Mouse (Mus musculus): ENCODE data around the gene Ifnlr1. TPM values are rescaled to one million over a fixed set of nuclear protein-coding genes. Genes with fewer than 3 reads are reported as not detected.
"Not testable (repeated sequence)": the region's sequence is repeated elsewhere in the genome, so short reads cannot be mapped to it uniquely, and the experiment has no call there.

Ifnlr1 gene
- polyA plus RNA-seq (2015; fragmentation: Nextera tagmentation; extraction: Ambion mirVana) = 0.22 and 0.30 TPM in 2 replicates

DNA sequence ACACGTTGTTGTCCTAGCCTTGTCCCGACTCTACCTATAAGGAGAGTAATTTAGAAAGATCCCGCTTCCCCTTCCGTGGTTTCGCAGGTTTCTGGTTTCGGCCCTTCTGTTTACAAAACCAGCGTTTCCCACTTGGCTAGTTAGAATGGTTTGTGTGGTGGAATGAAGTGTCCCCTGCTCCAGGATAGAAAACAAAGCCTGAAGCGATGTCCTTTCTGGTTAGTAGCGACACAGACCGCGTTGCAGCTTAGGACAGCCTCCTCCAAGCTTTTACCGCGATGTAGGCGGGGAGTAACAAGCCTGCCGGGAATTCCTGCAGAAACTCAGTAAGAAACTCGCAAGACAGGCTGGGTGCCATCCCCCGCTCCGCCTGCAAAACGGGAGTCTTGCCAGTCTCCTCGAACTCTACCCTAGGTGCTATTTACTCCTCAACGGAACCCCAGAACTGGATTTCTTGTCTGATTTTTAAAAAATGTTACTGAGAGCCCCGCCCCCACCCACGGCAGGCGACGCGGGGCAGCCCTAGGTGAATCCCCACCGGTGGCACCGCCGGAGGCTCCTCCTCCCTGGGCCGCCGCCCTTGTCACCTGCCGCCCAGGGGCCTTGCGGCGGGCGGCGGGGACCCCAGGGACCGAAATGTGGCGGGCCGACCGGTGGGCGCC lies at the start of gene Ifnlr1:
Gene Ifnlr1, plus strand, starts transcription at position 382 of the 662 bp plus-strand sequence.
- no peaks in the 10 kb centered on the region for H3K36me3 ChIP-seq (replicated peaks; ENCODE audit: insufficient read depth, low read length)
- peak within 1 kb of the TSS; percentile 25; the same call in 1 of the 2 replicates for H3K27ac ChIP-seq (ENCODE audit: low read depth)
- peak; percentile 51 for DNase-seq
- peaks cover 54% of the 10 kb centered on the region for H3K27me3 ChIP-seq (ENCODE audit: insufficient read depth, low read length)
- TF ChIP-seq EP300 (IDR thresholded peaks at IDR 0.05; ENCODE audit: low read depth) = no peak
- TF ChIP-seq CTCF (IDR thresholded peaks at IDR 0.05; ENCODE audit: low read depth) = no peak
- peaks cover 6% of the 10 kb centered on the region; the same call in 1 of the 2 replicates for H3K4me1 ChIP-seq (ENCODE audit: insufficient read depth)
- WGBS (ENCODE audit: insufficient replicate concordance) = under 1% methylated on average over 37 of the region's 41 CpGs
- no peaks in the 10 kb centered on the region for H3K9me3 ChIP-seq (ENCODE audit: low read length)
- peak within 1 kb of the TSS; percentile 85 for H3K4me2 ChIP-seq (ENCODE audit: low read depth, low read length)
- H3K4me3 ChIP-seq (ENCODE audit: low read depth, low read length) = peak within 1 kb of the TSS; percentile 65
- peak; percentile 73 for ATAC-seq
- H3K9ac ChIP-seq (replicated peaks) = peak within 1 kb of the TSS; percentile 66

DNA sequence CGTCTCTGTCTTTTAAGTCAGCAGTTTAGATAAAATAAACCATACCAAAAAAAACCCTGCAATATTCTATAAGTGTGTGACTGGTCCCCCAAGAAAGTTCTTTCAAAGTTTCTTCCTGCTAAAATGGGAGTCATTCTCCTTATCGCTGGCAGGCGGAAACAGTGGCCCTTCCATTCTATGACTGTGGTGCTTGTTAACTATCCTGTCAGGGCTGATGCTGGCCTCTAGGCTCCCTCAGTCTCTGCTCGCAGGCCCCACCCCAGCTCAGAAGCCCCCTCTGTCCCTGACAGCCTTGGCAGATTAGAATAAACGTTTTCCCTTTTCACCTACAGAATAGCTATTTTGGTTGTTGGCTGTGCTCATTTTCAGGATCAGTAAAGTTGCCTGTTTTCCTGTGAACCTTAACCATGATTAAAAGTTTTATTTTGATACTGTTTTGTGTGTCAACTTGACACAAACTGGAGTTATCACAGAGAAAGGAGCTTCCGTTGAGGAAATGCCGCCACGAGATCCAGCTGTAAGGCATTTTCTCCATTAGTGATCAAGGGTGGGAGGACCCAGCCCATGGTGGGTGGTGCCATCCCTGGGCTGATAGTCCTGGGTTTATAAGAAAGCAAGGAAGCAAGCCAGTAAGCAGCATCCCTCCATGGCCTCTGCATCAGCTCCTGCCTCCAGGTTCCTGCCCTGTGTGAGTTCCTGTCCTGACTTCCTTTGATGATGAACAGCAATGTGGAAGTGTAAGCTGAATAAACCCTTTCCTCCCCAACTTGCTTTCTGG lies 44.6 kb upstream of the Ifnlr1 start:
- WGBS (ENCODE audit: insufficient replicate concordance) = 71% methylated on average over 8 of the region's 8 CpGs
- DNase-seq; H3K9ac ChIP-seq (replicated peaks); H3K27ac ChIP-seq (ENCODE audit: low read depth); H3K9me3 ChIP-seq (ENCODE audit: low read length); H3K4me3 ChIP-seq (ENCODE audit: low read depth, low read length); H3K4me1 ChIP-seq (ENCODE audit: insufficient read depth); H3K36me3 ChIP-seq (replicated peaks; ENCODE audit: insufficient read depth, low read length); ATAC-seq; H3K27me3 ChIP-seq (ENCODE audit: insufficient read depth, low read length); H3K4me2 ChIP-seq (ENCODE audit: low read depth, low read length): not testable (repeated sequence)

DNA sequence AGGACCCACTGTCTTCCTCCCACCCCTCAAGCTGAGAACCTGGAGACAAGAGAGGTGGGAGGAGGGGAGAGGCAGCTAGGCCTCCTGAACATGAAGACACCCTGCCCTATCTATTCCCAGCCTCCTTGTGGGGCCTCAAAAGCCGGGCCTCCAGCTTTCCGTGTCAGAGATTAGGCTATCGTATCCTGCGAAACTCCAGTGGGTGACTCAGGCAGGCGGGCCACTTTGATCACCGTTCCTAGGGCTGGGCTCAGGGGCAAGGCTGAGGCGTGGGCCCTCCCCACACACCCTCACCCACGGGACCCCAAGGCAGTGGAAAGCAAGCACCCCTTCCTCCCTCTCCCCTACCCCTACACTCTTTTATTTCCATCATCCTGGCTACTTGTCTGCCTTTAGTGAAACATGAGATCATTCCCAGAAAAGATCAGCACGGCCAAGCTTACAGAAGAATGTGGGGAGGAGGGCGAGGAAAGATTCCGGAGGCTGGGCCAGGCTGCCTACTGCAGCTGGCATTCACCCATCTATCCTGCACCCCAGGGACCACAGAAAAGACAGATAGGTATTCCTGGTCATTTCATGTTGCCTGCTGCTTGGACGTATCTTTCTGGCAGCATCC lies 41.0 kb upstream of the Ifnlr1 start:
- ATAC-seq = no peak
- WGBS (ENCODE audit: insufficient replicate concordance) = 54% methylated on average over 12 of the region's 12 CpGs
- Histone ChIP-seq H3K9ac (replicated peaks) (no peak overlapping the region), H3K27ac (ENCODE audit: low read depth) (no peak overlapping the region), H3K4me1 (ENCODE audit: insufficient read depth) (no peaks in the 10 kb centered on the region), H3K4me2 (ENCODE audit: low read depth, low read length) (no peak overlapping the region), H3K27me3 (ENCODE audit: insufficient read depth, low read length) (no peaks in the 10 kb centered on the region), H3K4me3 (ENCODE audit: low read depth, low read length) (no peak overlapping the region), H3K36me3 (replicated peaks; ENCODE audit: insufficient read depth, low read length) (no peaks in the 10 kb centered on the region), H3K9me3 (ENCODE audit: low read length) (no peaks in the 10 kb centered on the region)
- TF ChIP-seq CTCF (IDR thresholded peaks at IDR 0.05; ENCODE audit: low read depth) = no peak
- no peak for DNase-seq

DNA sequence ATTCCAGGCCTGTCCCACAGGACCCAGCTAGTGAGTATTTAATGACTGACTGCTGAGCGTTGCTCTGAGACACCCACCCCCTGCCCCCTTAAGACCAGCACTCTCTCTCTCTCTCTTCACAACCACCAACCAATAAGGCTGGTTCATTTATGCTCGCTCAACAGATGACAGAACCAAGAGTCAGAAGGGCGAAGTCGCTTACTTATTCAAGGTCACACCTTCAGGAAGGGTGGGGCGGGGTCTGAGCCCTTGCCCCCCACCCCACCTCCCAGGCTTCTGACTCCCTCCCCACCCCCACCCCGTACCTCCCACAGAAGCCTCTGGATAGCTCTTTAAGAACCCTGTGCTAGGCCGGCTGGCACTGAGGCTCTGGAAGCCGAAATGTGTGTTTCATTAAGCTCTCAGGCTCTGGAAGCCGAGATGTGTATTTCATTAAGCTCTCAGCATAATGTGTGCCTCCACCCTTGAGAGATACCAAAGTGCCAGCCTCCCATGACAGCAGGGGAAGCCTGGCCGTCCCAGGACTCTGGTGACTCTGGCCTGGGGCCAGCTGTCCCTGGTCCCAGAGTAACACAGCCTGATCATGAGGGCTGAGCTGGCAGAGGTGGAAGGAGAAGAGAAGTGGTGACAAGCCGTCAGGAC lies 33.0 kb upstream of the Ifnlr1 start:
- Histone ChIP-seq H3K27ac (ENCODE audit: low read depth) (no peak overlapping the region), H3K4me1 (ENCODE audit: insufficient read depth) (0 out of 2 replicates have a peak, but pooled peaks cover 2% of the 10 kb centered on the region), H3K9me3 (ENCODE audit: low read length) (no peaks in the 10 kb centered on the region), H3K27me3 (ENCODE audit: insufficient read depth, low read length) (no peaks in the 10 kb centered on the region), H3K4me2 (ENCODE audit: low read depth, low read length) (0 out of 2 replicates have a peak overlapping the region, but pooled peaks have one; percentile 22), H3K9ac (replicated peaks) (no peak overlapping the region), H3K36me3 (replicated peaks; ENCODE audit: insufficient read depth, low read length) (no peaks in the 10 kb centered on the region), H3K4me3 (ENCODE audit: low read depth, low read length) (no peak overlapping the region)
- DNase-seq (no peak), ATAC-seq (no peak)
- 59% methylated on average over 11 of the region's 11 CpGs for WGBS (ENCODE audit: insufficient replicate concordance)
- TF ChIP-seq CTCF (IDR thresholded peaks at IDR 0.05; ENCODE audit: low read depth) (no peak), EP300 (IDR thresholded peaks at IDR 0.05; ENCODE audit: low read depth) (no peak)

DNA sequence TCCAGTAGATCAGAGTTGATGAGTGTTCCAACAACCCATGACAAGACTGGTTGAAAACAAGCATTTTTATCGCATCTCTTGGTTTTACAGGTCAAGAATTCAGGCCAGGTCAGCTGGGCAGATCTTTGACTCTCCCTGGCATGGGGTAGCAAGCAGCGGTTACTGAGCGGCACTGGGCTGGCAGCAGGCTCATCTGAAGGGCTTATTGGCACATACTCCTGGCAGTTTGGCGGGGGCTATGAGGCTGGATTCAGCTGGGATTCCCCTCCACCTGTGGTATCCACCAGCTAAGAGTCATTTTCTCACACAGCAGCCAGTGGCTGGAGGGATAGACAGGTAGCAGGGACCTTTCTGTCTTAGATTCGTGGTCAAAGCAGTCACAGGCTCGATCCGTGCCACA lies 32.1 kb upstream of the Ifnlr1 start:
- no peak for DNase-seq

DNA sequence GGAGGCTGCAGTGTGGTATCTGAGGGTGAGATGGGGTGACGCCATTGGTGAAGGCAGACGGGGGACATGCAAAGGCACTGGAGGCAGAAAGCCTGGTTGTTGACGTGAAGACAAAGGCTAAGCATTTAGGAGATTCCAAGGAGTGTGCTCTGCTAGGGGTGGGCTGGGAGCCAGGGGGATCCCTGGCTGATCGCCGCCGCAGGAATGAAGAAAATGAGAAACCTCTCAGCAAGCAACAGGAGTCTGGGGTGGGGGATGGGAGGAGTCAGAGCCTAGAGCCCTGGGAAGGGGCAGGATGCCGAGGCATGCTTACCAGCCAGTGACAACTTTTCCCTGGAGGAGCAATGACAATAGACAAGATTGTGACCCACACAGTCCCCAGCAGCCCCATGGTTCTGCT lies 30.6 kb upstream of the Ifnlr1 start:
- H3K9ac ChIP-seq (replicated peaks) = no peak overlapping the region
- H3K4me3 ChIP-seq (ENCODE audit: low read depth, low read length) = no peak overlapping the region
- no peak overlapping the region for H3K4me2 ChIP-seq (ENCODE audit: low read depth, low read length)
- no peaks in the 10 kb centered on the region for H3K36me3 ChIP-seq (replicated peaks; ENCODE audit: insufficient read depth, low read length)
- H3K9me3 ChIP-seq (ENCODE audit: low read length) = no peaks in the 10 kb centered on the region
- H3K27ac ChIP-seq (ENCODE audit: low read depth) = no peak overlapping the region
- DNase-seq = no peak
- TF ChIP-seq EP300 (IDR thresholded peaks at IDR 0.05; ENCODE audit: low read depth) = no peak
- no peak for TF ChIP-seq CTCF (IDR thresholded peaks at IDR 0.05; ENCODE audit: low read depth)
- H3K4me1 ChIP-seq (ENCODE audit: insufficient read depth) = 0 out of 2 replicates have a peak, but pooled peaks cover 2% of the 10 kb centered on the region
- WGBS (ENCODE audit: insufficient replicate concordance) = 55% methylated on average over 7 of the region's 7 CpGs
- no peak for ATAC-seq
- H3K27me3 ChIP-seq (ENCODE audit: insufficient read depth, low read length) = no peaks in the 10 kb centered on the region

More for the DNA sequence above, 32.1 kb upstream of the Ifnlr1 start:
- ATAC-seq = no peak
- 76% methylated on average over 7 of the region's 7 CpGs for WGBS (ENCODE audit: insufficient replicate concordance)
- H3K9ac ChIP-seq (replicated peaks) = no peak overlapping the region
- no peak overlapping the region for H3K4me2 ChIP-seq (ENCODE audit: low read depth, low read length)
- H3K27me3 ChIP-seq (ENCODE audit: insufficient read depth, low read length) = no peaks in the 10 kb centered on the region
- H3K27ac ChIP-seq (ENCODE audit: low read depth) = no peak overlapping the region
- H3K4me1 ChIP-seq (ENCODE audit: insufficient read depth) = 0 out of 2 replicates have a peak, but pooled peaks cover 2% of the 10 kb centered on the region
- no peak overlapping the region for H3K4me3 ChIP-seq (ENCODE audit: low read depth, low read length)
- TF ChIP-seq CTCF (IDR thresholded peaks at IDR 0.05; ENCODE audit: low read depth) (no peak), EP300 (IDR thresholded peaks at IDR 0.05; ENCODE audit: low read depth) (no peak)
- no peaks in the 10 kb centered on the region for H3K9me3 ChIP-seq (ENCODE audit: low read length)
- no peaks in the 10 kb centered on the region for H3K36me3 ChIP-seq (replicated peaks; ENCODE audit: insufficient read depth, low read length)
